ENCODE assay signal across 9 mouse cellular contexts in genomic region chr7:139398111-139398510, GRCm38 (mm10). TPM values are rescaled to one million over a fixed set of nuclear protein-coding genes. Genes with fewer than 3 reads are reported as not detected.
DNase-seq lines count a peak whose midpoint lies in the region; ATAC-seq lines count a peak whose summit lies in the region.
"Had no signal": no experiment of that assay in that cellular context is flagged by ENCODE, and none has a peak within 500 bp of the region (broad histone marks: within the 10 kb centered on the region; RNA-seq: fewer than 3 reads in every experiment).

No protein-coding gene starts in this region.

- no peak overlapping the region for H3K4me2 ChIP-seq in embryonic facial prominence, embryonic 13.5 days
- H3K4me2 ChIP-seq: liver, embryonic 13.5 days had no signal

- 75% methylated on average over 5 of the region's 5 CpGs for WGBS in embryonic facial prominence, embryonic 13.5 days
- 89% methylated on average over 5 of the region's 5 CpGs for WGBS in embryonic facial prominence, embryonic 10.5 days

- no peaks in the 10 kb centered on the region for H3K36me3 ChIP-seq in embryonic facial prominence, embryonic 13.5 days
- H3K36me3 ChIP-seq in embryonic facial prominence, embryonic 10.5 days (replicated peaks): no peaks in the 10 kb centered on the region
- H3K36me3 ChIP-seq: liver, embryonic 13.5 days had no signal

- H3K27me3 ChIP-seq in embryonic facial prominence, embryonic 13.5 days: no peaks in the 10 kb centered on the region
- H3K27me3 ChIP-seq in embryonic facial prominence, embryonic 10.5 days (replicated peaks; ENCODE audit: low read depth, poor library complexity, severe bottlenecking): no peaks in the 10 kb centered on the region
- H3K27me3 ChIP-seq: liver, embryonic 13.5 days had no signal

- DNase-seq in embryonic facial prominence, embryonic 10.5 days (ENCODE audit: low spot score): no peak
- peak; percentile 41 for DNase-seq in kidney, adult 9 months
- DNase-seq in kidney, postnatal 4 days: no peak
- DNase-seq in cerebellum, adult 9-11 months: peak; percentile 77
- peak; percentile 31 to 40 for DNase-seq in kidney, postnatal 36 days
- DNase-seq in Muller cell, postnatal 12 days (ENCODE audit: inconsistent ontology term): no peak
- DNase-seq: liver, embryonic 13.5 days had no signal

- no peak overlapping the region for H3K9ac ChIP-seq in embryonic facial prominence, embryonic 13.5 days
- H3K9ac ChIP-seq: liver, embryonic 13.5 days had no signal

- no peak for ATAC-seq in embryonic facial prominence, embryonic 13.5 days (ENCODE audit: insufficient number of reproducible peaks, insufficient read depth, low FRiP score, low TSS enrichment, low read depth)
- no peak for ATAC-seq in monocyte, adult 5-6 weeks (replicated peaks; ENCODE audit: insufficient number of reproducible peaks, low FRiP score, low TSS enrichment, poor library complexity, severe bottlenecking)

- H3K27ac ChIP-seq in embryonic facial prominence, embryonic 13.5 days: 0 out of 2 replicates have a peak overlapping the region, but pooled peaks have one; percentile 4
- no peak overlapping the region for H3K27ac ChIP-seq in embryonic facial prominence, embryonic 10.5 days (replicated peaks)
- H3K27ac ChIP-seq: liver, embryonic 13.5 days had no signal

- peaks cover 39% of the 10 kb centered on the region for H3K4me1 ChIP-seq in embryonic facial prominence, embryonic 13.5 days
- H3K4me1 ChIP-seq in embryonic facial prominence, embryonic 10.5 days: peaks cover 32% of the 10 kb centered on the region

- no peaks in the 10 kb centered on the region for H3K9me3 ChIP-seq in embryonic facial prominence, embryonic 13.5 days
- no peaks in the 10 kb centered on the region for H3K9me3 ChIP-seq in embryonic facial prominence, embryonic 10.5 days
- H3K9me3 ChIP-seq: liver, embryonic 13.5 days had no signal

- H3K4me3 ChIP-seq in embryonic facial prominence, embryonic 13.5 days: no peak overlapping the region
- H3K4me3 ChIP-seq in embryonic facial prominence, embryonic 10.5 days: no peak overlapping the region
- H3K4me3 ChIP-seq: liver, embryonic 13.5 days had no signal

RNA-seq across cellular contexts. Expression of gene Inpp5a, which starts 9.2 kb away (rescaled TPM):
- polyA plus RNA-seq in embryonic facial prominence, embryonic 13.5 days (2015; fragmentation: Nextera tagmentation; extraction: Ambion mirVana): 24.4 and 24.9 TPM in 2 replicates
- polyA plus RNA-seq in embryonic facial prominence, embryonic 10.5 days (2016; fragmentation: Nextera tagmentation; extraction: Ambion mirVana): 15.6 and 16.8 TPM in 2 replicates
- total RNA-seq in monocyte, adult 5-6 weeks (2017): 9.5 to 39.9 TPM (median 10.0 TPM) in 3 replicates

Comparison
In these comparisons a context has a peak if more than half of its experiments do, and no peak if none do; other contexts are left out.
1. DNase-seq: peak in kidney, adult 9 months (single experiment), cerebellum, adult 9-11 months (single experiment) and kidney, postnatal 36 days (2 of 2); none in embryonic facial prominence, embryonic 10.5 days (single experiment), kidney, postnatal 4 days (0 of 2) and Muller cell, postnatal 12 days (single experiment).